Mouse (Mus musculus) thymus, postnatal 14 days (tissue): ENCODE results near the gene Nars2.

Experiments used
- DNase-seq: peaks from one replicate; pipeline ENCODE4 v3.0.0; 2021

The Nars2 gene

DNA sequence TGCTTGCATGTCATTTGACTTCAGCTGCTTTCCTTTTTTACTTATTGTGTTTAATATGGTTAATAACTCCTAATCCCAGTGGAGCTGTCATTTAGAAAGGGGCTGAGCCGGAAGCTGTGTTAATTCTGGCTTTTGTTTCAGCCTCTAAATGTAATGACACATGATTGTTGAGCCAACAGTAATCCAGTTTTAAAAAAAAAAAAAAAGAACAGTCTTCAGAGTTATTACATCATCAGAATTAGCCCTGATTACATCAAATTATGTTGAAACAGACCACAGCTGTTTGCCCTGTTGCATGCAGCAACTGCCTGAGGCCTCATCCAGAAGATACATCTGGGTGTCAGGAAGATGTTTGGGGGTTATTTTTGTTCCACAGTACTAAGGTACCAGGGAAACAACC is 123.7 kb downstream of the Nars2 start:
- no peak for DNase-seq

DNA sequence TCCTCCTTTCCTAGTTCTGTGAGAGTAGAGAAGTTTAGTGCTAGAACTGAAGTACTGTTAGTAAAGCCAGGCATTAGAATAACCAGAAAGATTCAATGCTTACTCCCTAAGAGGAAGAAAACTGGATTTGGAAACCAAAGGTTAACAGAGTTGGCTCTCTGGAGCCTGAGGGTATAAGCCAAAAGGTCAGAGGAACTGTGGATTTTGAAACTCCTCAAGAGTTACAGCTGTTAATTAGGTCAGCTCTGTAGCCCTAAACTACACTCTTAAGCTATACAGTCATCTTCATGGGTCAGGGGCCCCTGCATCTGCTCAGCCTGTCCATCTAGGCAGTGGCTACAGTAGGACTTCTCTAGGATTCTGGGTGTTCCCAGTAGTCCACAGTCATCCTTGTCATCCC is 125.7 kb downstream of the Nars2 start:
- no peak for DNase-seq

DNA sequence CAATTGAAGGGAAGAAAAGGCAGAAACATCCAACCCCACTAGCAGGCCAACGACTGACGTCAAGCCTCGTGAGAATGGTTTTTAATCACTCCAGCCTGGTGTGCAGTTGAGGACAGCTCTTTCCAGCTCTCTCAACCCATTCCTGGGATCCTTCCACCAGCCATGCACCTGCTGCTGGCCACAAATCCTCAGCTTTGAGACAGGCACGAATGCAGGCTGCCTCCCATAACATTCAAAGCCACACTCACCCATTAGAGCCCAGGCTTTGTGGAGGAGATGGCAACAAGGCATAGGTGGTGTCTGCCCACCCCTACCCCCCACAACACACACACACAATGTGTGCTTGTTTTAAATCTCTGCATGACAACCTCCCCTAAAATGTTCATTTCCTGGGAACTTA is 127.4 kb downstream of the Nars2 start:
- no peak for DNase-seq

DNA sequence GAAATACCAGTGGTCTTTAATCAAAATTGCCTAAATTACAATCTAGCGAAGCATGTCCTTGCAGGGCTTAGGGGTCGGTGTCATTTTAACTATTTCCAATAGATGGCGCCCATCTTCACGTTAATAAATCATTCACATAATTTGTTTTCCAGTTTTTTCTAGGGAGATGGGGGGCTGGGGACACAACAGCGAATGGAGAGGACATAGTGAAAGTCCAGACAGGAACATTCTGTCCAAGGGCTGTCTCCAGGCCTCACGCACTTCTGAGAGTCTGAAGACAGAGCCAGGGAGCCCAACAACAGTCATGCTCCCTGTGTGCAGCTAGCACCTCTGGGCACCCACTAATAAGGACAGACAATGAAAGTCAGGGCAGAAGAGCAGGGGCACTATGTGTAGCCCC is 127.8 kb downstream of the Nars2 start:
- no peak for DNase-seq

DNA sequence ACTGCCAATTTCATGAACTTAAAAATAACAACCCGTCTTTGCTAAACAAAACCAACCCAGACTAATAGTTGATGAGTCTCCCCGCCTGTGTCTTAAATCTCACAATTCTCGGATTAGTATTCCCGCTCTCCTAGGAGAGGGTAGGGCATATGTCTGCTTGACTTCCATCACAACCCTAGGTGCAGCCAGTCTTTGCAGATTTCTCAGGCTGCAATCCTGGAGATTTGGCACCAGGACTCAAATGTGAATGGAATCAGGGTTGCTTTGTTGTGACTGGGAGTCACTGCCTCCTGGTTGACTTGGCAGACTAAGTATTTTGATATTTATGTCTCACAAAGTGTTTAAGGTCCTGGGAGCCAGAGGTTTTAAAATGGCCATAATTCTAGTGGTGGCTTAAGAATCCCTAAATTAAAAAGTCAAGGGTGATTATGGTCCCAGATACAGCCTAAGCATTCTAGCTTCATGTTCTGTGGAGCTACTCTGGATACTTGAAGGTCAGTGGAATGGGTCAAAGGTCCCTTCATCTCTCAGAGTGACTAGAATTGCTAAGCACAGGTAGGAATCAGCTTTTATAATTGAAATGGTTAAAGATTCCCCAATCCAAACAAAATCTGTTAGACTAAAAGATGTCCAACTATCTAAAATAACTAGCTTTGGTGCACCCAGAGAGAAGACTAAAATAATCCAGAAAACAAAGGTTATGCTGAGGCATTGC is 128.5 kb downstream of the Nars2 start:
- DNase-seq = no peak

DNA sequence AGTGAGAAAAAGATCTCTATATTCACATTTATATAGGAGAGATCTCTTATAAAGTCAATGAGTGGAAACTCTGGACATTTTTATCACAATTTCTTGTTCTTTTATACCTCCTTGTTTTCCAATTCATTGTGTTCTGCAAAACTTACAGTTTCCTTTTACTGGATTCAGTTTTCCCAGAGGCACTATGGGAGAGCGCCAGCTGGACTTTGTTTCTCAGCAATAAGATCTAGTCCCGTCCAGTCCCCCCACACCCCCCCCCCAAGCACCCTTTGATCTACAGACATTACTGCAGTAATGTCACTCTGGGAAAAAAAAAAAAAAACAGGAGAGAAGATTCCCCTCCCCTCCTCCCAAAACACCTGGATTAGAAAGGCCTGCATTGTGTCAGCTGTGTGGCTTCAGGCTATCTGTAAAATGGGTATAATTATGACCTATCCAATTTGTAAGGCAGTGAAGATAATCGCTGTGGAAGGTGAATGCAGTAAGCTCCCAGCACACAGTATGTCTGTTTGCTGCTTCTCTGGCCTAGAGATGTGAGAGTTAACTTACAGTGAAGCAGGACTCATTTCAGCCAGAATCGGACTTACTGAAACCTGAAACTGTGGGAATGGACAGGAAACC is 129.4 kb downstream of the Nars2 start:
- DNase-seq = no peak

DNA sequence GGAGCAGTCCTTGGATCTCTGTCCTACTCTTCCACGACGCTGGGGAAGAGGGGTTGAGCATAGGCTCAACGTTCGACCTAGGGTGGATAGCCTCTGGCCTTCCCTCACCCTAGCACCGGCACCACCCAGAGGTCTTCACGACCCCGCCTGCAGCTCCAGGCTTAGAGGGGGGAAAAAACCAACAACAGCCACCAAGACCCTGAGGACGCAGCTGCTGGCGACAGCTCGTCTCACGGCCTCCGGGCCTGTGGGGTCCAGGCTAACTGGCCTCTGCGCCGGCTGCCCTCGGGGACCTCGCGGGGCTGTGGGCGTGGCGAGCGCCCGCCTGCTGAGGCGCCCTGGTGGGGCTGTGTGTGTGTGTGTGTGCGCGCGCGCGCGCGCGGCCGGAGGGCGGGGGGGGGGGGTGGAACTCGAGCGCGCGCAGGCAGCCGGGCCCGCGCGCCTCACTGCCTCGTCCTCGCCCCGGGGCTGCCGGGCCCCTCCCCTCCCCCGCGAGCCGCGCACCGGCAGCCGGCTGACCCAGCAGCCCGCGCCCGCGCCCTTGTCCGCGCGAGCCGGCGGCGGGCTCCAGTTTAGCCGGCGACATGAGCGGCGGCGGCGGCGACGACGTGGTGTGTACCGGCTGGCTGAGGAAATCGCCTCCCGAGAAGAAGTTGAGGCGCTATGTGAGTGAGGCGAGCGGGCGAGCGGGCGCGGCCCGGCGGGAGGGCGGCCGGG is 130.1 kb downstream of the Nars2 start, which contains the start of gene Gab2:
Gene Gab2, plus strand, starts transcription at position 345 of the 717 bp plus-strand sequence.
- peak; percentile 66 for DNase-seq

DNA sequence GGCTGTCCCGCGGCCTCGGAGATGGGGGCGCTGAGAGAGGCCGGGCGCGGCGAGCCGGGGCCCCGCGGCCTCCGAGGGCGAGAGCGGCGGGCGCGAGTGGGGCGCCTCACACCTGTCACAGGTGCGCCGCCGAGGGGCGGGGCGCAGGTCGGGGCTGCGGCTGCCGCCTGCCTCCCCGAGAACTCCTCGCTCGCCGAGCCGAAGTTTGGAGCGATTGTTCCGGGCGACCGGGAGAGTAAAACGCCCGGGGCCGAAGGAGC is 130.6 kb downstream of the Nars2 start:
- DNase-seq = no peak

DNA sequence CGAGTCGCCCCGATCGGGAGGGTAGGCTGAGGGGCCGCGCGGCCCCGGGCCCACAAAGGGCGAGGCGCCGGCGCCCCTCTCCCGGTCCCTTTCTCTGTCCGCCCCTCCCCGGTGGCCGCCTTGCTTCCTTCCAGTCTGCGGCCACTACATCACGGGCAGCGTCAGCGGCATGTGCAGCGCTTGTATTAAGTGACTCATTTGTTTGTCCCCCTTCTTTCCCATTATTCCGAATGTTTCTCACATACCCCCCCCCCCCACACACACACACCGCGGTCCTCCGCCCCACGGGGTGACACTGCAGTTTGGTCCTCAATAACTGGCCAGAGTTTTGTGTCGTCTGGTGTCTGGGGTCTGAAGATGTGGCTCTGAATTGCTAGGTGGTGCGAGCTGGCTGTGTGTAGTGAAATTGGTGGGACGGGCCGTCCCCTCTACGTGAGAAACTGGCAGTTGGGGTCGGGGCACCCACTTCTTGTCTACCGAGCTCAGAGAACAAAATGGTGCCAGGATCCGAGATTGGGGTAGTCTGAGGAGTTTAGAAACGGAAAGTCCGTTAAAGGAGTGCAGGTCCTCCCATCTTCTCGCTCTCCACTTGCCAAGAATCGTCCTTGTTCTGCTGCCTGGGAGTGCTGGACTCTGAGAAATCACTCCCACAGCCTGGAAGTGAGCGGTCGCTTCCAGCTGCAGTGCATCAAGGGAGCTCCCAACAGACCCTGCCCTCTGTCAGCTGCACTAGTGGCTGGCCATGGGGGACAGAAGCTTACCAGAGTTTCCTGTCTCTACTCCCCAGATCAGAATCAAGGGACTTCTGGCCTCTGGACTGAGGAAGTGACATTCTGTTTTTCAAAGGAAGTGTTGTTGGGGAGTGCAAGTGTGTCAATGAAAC is 131.2 kb downstream of the Nars2 start:
- no peak for DNase-seq

DNA sequence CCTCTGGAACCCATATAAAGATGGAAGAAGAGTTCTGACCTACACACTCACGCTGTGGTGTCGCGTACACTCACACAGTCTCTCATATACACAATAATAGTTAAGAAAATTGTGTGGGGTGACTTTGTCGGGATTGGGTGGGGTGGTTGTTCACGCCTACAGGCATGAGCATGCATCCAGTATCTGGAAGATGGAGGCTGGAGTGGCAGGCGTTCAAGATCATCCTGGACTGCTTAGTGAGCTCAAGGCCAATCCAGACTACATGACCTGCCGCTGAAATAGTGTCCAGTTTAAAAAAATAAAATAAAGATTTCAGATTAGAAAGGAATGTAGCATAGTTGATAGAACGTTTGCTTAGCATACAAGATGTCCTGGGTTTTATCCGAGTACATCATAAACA is 132.3 kb downstream of the Nars2 start:
- no peak for DNase-seq

DNA sequence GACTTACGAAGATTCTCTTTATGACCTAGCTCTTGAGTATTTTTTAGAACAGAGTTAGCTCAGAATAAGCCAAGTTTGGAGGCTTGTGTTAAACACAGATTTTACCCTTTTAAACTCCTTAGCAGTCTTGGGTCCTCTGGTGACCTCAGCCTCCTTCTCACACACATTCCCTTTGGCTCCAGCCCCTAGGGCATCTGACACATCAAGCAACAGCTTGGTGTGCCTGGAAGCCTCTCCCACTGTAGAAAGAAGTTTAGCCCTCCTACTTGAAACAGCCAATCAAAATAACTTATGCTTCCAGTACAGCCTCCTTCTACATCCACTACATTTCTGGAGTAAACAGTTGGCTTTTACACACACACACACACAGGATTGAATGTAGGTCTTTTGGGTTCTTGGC is 132.9 kb downstream of the Nars2 start:
- no peak for DNase-seq

DNA sequence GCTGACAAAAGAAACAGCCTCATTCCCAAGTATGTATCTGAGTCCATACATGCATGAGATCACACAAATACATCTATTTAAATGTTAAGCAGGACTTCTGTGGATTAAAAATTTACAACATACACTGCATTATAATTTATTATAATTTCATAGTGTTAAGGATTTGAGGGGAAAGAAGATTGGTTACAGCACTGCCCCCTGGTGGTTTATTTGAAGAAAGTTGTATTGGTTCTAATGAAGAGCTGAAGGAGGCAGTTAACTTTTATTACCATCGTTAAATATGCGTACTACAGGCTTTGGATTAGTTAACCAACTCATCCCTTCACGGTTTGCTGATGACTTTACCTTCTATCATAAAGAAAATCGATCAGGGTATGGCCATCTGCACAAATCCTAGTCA is 134.0 kb downstream of the Nars2 start:
- DNase-seq = peak; percentile 28

DNA sequence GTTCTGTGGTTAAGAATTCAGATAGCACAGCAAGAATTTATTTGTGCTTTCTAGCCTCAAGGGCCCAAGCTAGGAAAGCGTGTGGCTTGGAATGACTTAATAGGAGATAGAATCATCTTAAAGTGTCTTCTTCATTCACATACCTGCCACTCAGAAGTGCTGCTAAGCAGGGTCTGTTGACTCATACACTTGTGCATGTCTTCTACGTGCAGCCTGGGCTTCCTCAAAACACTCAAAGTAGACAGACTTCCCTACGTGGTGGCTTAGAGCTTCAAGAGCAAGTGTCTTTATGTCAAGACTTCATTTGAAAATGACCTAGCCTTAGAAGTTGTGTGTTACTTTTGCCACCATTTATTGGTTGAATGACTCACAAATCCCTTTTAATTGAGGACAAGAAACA is 142.9 kb downstream of the Nars2 start:
- DNase-seq = no peak

DNA sequence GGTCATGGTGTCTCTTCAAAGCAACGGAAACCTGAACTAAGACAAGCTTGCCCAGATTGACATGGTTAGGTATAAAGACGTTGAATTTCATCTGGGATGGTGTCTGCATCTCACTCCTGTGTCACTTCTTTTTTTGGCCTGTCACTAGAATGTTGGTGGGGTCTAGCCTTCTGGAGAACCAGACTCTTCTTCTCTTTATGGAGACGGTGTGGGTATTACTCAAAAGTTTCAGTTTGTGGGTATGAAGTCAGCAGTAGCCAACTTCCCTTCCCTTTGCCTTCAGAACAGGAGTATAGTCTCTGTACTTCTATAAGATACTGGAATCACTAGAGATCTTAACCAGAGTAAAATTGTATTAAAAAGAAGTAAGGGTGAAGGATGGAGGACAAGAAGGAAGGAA is 156.8 kb downstream of the Nars2 start:
- no peak for DNase-seq
